Mouse (Mus musculus) adrenal gland, postnatal 25 days (tissue): ENCODE measurements around the gene Rabgap1l. TPM values are rescaled to one million over a fixed set of nuclear protein-coding genes. Genes with fewer than 3 reads are reported as not detected.

Source experiments
- microRNA-seq, 2 experiments: library from miRNA; unstranded; fragments of <30 nt; microRNA quantifications; one replicate each; pipeline ENCODE4 v1.2.0; 2021
- total RNA-seq: library from RNA; stranded (reverse); gene quantifications from 2 replicates; pipeline ENCODE4 v1.2.3, GENCODE M21; 2021

The Rabgap1l gene
- total RNA-seq, 1 experiment from 2014 or later = 30.0 TPM

Small RNA genes within 50 kb of the gene (microRNA-seq; reads per million reads assigned to microRNA genes)
- gene Mir1927 = 0 to 0.71 reads per million in 2 experiments

Other genes with a start within 250 kb of the Rabgap1l start
- 46.7 and 50.2 TPM in 2 replicates for gene Rc3h1, start 113.2 kb upstream of the Rabgap1l start, total RNA-seq
- 1.2 and 32.6 TPM in 2 replicates for gene Serpinc1, start 185.4 kb upstream of the Rabgap1l start, total RNA-seq
- gene Zbtb37, start 241.6 kb upstream of the Rabgap1l start, total RNA-seq = 13.8 and 27.0 TPM in 2 replicates